Comparison of ENCODE assay signal across 9 mouse cellular contexts in genomic region chr1:134854325-134854982, GRCm38 (mm10).
DNase-seq lines count a peak whose midpoint lies in the region; ATAC-seq and TF ChIP-seq lines count a peak whose summit lies in the region.
"Had no signal": no experiment of that assay in that cellular context is flagged by ENCODE, and none has a peak within 500 bp of the region (broad histone marks: within the 10 kb centered on the region; RNA-seq: fewer than 3 reads in every experiment).

No protein-coding gene starts in this region.

- H3K4me1 ChIP-seq in kidney, embryonic 16.5 days (ENCODE audit: insufficient read depth, low read length) = no peaks in the 10 kb centered on the region
- no peaks in the 10 kb centered on the region for H3K4me1 ChIP-seq in thymus, adult 2 months (replicated peaks; ENCODE audit: control insufficient read depth, insufficient read depth, low read length)
- H3K4me1 ChIP-seq: embryonic facial prominence, embryonic 15.5 days had no signal

- H3K9ac ChIP-seq in kidney, embryonic 16.5 days (replicated peaks; ENCODE audit: low read length) = no peak overlapping the region
- H3K9ac ChIP-seq: embryonic facial prominence, embryonic 15.5 days had no signal

- no peaks in the 10 kb centered on the region for H3K27me3 ChIP-seq in kidney, embryonic 16.5 days (ENCODE audit: insufficient read depth, low read length)
- H3K27me3 ChIP-seq in thymus, adult 2 months (ENCODE audit: control insufficient read depth, insufficient read depth, low read length) = no peaks in the 10 kb centered on the region
- H3K27me3 ChIP-seq: embryonic facial prominence, embryonic 15.5 days had no signal

- TF ChIP-seq CTCF in thymus, adult 2 months (IDR thresholded peaks at IDR 0.05; ENCODE audit: borderline replicate concordance, control insufficient read depth, extremely low read depth, insufficient read depth, low read length, poor library complexity) = no peak

- no peaks in the 10 kb centered on the region for H3K9me3 ChIP-seq in kidney, embryonic 16.5 days (ENCODE audit: low read length)
- H3K9me3 ChIP-seq: embryonic facial prominence, embryonic 15.5 days had no signal

- TF ChIP-seq POLR2A in thymus, adult 2 months (IDR thresholded peaks at IDR 0.05; ENCODE audit: control insufficient read depth, extremely low read depth, insufficient read depth, low read length, poor library complexity) = no peak

- H3K4me2 ChIP-seq in kidney, embryonic 16.5 days (replicated peaks; ENCODE audit: low read depth, low read length) = no peak overlapping the region
- H3K4me2 ChIP-seq: embryonic facial prominence, embryonic 15.5 days had no signal

- H3K27ac ChIP-seq in kidney, embryonic 16.5 days (ENCODE audit: low read length) = no peak overlapping the region
- H3K27ac ChIP-seq in thymus, adult 2 months (ENCODE audit: control insufficient read depth, insufficient read depth, low read length) = no peak overlapping the region
- H3K27ac ChIP-seq: embryonic facial prominence, embryonic 15.5 days had no signal

- intact Hi-C loops in heart, postnatal 36 days (cut with DNase I) = loop anchor here (2.0 to 5.0 kb wide), 3 partner anchors 107 to 214 kb away; no protein-coding TSS in a partner anchor
- intact Hi-C loops in left cerebral cortex, postnatal 10 days (cut with DNase I) = loop anchor here (5.0 kb wide), 1 partner anchor 217 kb away; no protein-coding TSS in a partner anchor

- no peak overlapping the region for H3K4me3 ChIP-seq in kidney, embryonic 16.5 days (ENCODE audit: low read length)
- H3K4me3 ChIP-seq in thymus, adult 2 months (ENCODE audit: control insufficient read depth, insufficient read depth, low read length) = no peak overlapping the region
- H3K4me3 ChIP-seq: embryonic facial prominence, embryonic 15.5 days had no signal

- no peak for ATAC-seq in kidney, embryonic 16.5 days (ENCODE audit: low FRiP score, low TSS enrichment)

- no peaks in the 10 kb centered on the region for H3K36me3 ChIP-seq in kidney, embryonic 16.5 days (ENCODE audit: insufficient read depth, low read length)
- no peaks in the 10 kb centered on the region for H3K36me3 ChIP-seq in thymus, adult 2 months (ENCODE audit: control insufficient read depth, insufficient read depth, low read length)

- peak; percentile 73 for DNase-seq in kidney, adult 18-20 months
- peak; percentile 35 for DNase-seq in adrenal gland, adult 8-10 months
- DNase-seq in embryo, embryonic 11.5 days (ENCODE audit: low read depth, low spot score) = peak; percentile 56
- peak; percentile 71 to 83 for DNase-seq in heart, postnatal 36 days
- DNase-seq in left cerebral cortex, postnatal 10 days (ENCODE audit: extremely low spot score in 1 of 2, low spot score in 2 of 2) = peak; percentile 69 to 82
- DNase-seq in naive thymus-derived CD4-positive, alpha-beta T cell, adult 2 months (ENCODE audit: low read depth) = peak; percentile 77
- peak; percentile 77 for DNase-seq in thymus, adult 2 months

- 81% methylated on average over 1 of the region's 1 CpGs for WGBS in kidney, embryonic 16.5 days
- 93% methylated on average over 1 of the region's 1 CpGs for WGBS in thymus, adult 2 months
